Mouse (Mus musculus): ENCODE measurements around the gene Ccng1.
A peak's percentile ranks its signal among the peaks of the same experiment; 100 is the strongest.

The Ccng1 gene

GRCm38 (mm10) chr11:40755109-40755627, at the start of gene Ccng1:
Ccng1 (minus strand) TSS chr11:40755311.
- DNase-seq, result peak; percentile 86

- no peak for DNase-seq
These were observed 35.2 kb upstream of the Ccng1 start for GRCm38 (mm10) chr11:40790307-40790706.

- DNase-seq, result no peak
These were observed 34.6 kb upstream of the Ccng1 start for GRCm38 (mm10) chr11:40789701-40790100.

- DNase-seq, result no peak
These were observed 31.8 kb upstream of the Ccng1 start for GRCm38 (mm10) chr11:40786900-40787299.

GRCm38 (mm10) chr11:40784326-40784725, 29.2 kb upstream of the Ccng1 start:
- no peak for DNase-seq

GRCm38 (mm10) chr11:40783346-40783745, 28.2 kb upstream of the Ccng1 start:
- DNase-seq, result no peak

- no peak for DNase-seq
These were observed 26.7 kb upstream of the Ccng1 start for GRCm38 (mm10) chr11:40781857-40782256.

- DNase-seq, result no peak
These were observed 20.5 kb upstream of the Ccng1 start for GRCm38 (mm10) chr11:40775315-40776269.

GRCm38 (mm10) chr11:40764690-40765089, 9.6 kb upstream of the Ccng1 start:
- no peak for DNase-seq

- DNase-seq, result peak; percentile 28
These were observed 8.3 kb upstream of the Ccng1 start for GRCm38 (mm10) chr11:40763395-40763794.

- no peak for DNase-seq
These were observed 4.8 kb upstream of the Ccng1 start for GRCm38 (mm10) chr11:40759896-40760295.

- DNase-seq, result no peak
These were observed 857 bp upstream of the Ccng1 start for GRCm38 (mm10) chr11:40755968-40756367.

GRCm38 (mm10) chr11:40754664-40755107, 425 bp downstream of the Ccng1 start:
- DNase-seq, result no peak

GRCm38 (mm10) chr11:40753836-40754235, 1.3 kb downstream of the Ccng1 start:
- DNase-seq, result no peak

- no peak for DNase-seq
These were observed 7.4 kb downstream of the Ccng1 start for GRCm38 (mm10) chr11:40747716-40748115.

- no peak for DNase-seq
These were observed 8.8 kb downstream of the Ccng1 start for GRCm38 (mm10) chr11:40746361-40746760.

GRCm38 (mm10) chr11:40744348-40744747, 10.8 kb downstream of the Ccng1 start:
- no peak for DNase-seq

GRCm38 (mm10) chr11:40741605-40742262, 13.4 kb downstream of the Ccng1 start:
- DNase-seq, result no peak

GRCm38 (mm10) chr11:40737369-40737768, 17.7 kb downstream of the Ccng1 start:
- no peak for DNase-seq

GRCm38 (mm10) chr11:40734251-40734752, 20.8 kb downstream of the Ccng1 start:
- DNase-seq, result no peak

GRCm38 (mm10) chr11:40733339-40734174, 21.6 kb downstream of the Ccng1 start, which contains the start of the genes Hmmr and Nudcd2:
Hmmr (minus strand) TSS chr11:40733422.
Nudcd2 (plus strand) TSS chr11:40733667.
- DNase-seq, result peak; percentile 92

GRCm38 (mm10) chr11:40732997-40733338, 22.1 kb downstream of the Ccng1 start:
- no peak for DNase-seq

All from thymus, postnatal 14 days (tissue).